Mouse (Mus musculus): Measurements from ENCODE around the gene Runx3. TPM values are rescaled to one million over a fixed set of nuclear protein-coding genes. Genes with fewer than 3 reads are reported as not detected.
"Not testable (repeated sequence)": the region's sequence is repeated elsewhere in the genome, so short reads cannot be mapped to it uniquely, and the experiment has no call there.

Gene Runx3
- polyA plus RNA-seq, 1 experiment from 2014 or later, result not detected

DNA sequence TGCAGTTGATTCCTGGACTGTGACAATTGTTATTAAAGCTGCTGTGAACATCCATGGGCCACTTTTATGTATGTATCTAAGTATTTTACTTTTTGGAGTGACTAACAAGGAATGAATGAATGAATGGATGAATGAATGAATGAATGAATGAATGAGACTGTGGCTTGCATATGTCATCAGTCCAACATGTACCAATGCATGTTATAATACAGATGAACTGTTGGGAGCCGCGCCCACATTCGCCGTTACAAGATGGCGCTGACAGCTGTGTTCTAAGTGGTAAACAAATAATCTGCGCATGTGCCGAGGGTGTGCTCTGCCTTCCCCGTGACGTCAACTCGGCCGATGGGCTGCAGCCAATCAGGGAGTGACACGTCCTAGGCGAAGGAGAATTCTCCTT, 63.8 kb downstream of the Runx3 start:
- WGBS, result over 99% methylated on average over 5 of the region's 13 CpGs
- not testable (repeated sequence) for ATAC-seq (ENCODE audit: low FRiP score, low TSS enrichment); H3K27ac ChIP-seq (ENCODE audit: low read depth, low read length); H3K36me3 ChIP-seq (ENCODE audit: control insufficient read depth, insufficient read depth, low read length); H3K4me3 ChIP-seq (ENCODE audit: low read length); H3K27me3 ChIP-seq (ENCODE audit: control insufficient read depth, insufficient read depth, low read length); H3K9ac ChIP-seq (ENCODE audit: low read depth, low read length); H3K4me1 ChIP-seq (ENCODE audit: control insufficient read depth, insufficient read depth, low read length); H3K9me3 ChIP-seq (ENCODE audit: control insufficient read depth, low read length); H3K4me2 ChIP-seq (replicated peaks; ENCODE audit: low read depth, low read length)

DNA sequence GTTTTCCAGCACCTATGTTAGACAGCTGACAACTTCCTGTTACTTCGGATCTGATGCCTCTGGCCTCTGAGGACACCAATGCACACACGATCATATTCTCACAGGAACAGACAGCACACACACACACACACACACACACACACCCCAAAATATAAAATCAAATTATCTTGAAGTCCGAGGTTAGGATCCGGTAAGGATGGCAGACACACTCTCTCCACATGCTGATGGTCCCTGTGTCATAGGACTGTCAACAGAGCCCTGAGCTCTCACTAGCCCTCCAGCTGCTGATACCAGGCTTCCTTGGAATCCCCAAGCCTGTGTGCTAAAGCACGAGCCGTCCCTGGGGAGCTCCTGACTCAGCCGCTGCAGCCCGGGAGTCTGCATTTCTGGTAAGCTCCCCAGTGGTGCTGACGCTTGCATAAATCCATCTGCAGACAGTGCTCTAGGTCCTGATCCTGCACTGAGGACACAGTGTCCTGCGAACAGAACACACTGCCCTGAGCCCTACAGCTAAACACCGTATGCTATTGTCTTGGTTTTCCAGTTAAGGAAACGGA, 69.1 kb downstream of the Runx3 start:
- Histone ChIP-seq H3K27ac (ENCODE audit: low read depth, low read length) (no peak overlapping the region), H3K36me3 (ENCODE audit: control insufficient read depth, insufficient read depth, low read length) (no peaks in the 10 kb centered on the region), H3K4me2 (replicated peaks; ENCODE audit: low read depth, low read length) (no peak overlapping the region), H3K4me1 (ENCODE audit: control insufficient read depth, insufficient read depth, low read length) (no peaks in the 10 kb centered on the region), H3K9me3 (ENCODE audit: control insufficient read depth, low read length) (no peaks in the 10 kb centered on the region), H3K4me3 (ENCODE audit: low read length) (no peak overlapping the region), H3K9ac (ENCODE audit: low read depth, low read length) (no peak overlapping the region), H3K27me3 (ENCODE audit: control insufficient read depth, insufficient read depth, low read length) (no peaks in the 10 kb centered on the region)
- 80% methylated on average over 12 of the region's 12 CpGs for WGBS
- no peak for ATAC-seq (ENCODE audit: low FRiP score, low TSS enrichment)

DNA sequence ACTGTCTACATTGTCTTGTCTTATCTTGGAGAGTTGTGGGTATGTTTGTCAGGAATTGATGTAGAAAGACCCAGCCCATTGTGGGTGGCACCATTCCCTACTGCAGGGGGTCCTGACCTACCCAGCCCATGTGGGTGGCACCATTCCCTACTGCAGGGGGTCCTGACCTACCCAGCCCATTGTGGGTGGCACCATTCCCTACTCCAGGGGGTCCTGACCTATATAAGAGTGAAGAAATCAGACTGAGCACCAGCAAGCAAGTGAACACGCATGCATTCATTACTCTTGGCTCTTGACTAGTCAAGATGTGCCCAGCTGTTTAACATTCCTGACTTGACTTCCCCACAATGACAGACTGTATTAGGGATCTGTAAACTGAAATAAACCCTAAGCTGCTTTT, 69.9 kb downstream of the Runx3 start:
- Histone ChIP-seq H3K4me2 (replicated peaks; ENCODE audit: low read depth, low read length) (no peak overlapping the region), H3K27ac (ENCODE audit: low read depth, low read length) (no peak overlapping the region), H3K9me3 (ENCODE audit: control insufficient read depth, low read length) (no peaks in the 10 kb centered on the region), H3K4me3 (ENCODE audit: low read length) (no peak overlapping the region), H3K27me3 (ENCODE audit: control insufficient read depth, insufficient read depth, low read length) (no peaks in the 10 kb centered on the region), H3K9ac (ENCODE audit: low read depth, low read length) (no peak overlapping the region), H3K4me1 (ENCODE audit: control insufficient read depth, insufficient read depth, low read length) (no peaks in the 10 kb centered on the region), H3K36me3 (ENCODE audit: control insufficient read depth, insufficient read depth, low read length) (no peaks in the 10 kb centered on the region)
- no peak for ATAC-seq (ENCODE audit: low FRiP score, low TSS enrichment)
- WGBS, result 100% methylated on average over 1 of the region's 1 CpGs

DNA sequence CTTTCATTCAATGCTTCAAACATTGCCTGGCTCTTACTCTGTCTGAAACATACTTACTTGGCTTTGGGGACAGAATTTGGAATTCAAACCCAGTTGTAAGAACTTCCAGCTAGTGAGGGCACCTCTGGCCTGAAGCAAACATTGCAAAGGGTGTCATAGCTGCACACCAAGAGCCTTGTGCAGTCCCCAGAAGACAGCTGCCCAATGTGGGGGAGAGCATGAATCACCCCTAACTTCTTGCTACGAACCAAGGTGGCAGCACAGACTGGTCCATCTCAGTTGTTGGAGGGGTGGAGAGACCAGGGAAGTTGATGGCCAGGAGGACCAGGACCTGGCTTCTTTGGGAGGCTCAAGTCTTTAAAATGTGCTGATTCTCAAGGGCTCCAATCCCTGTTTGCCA, 70.7 kb downstream of the Runx3 start:
- no peaks in the 10 kb centered on the region for H3K9me3 ChIP-seq (ENCODE audit: control insufficient read depth, low read length)
- H3K9ac ChIP-seq (ENCODE audit: low read depth, low read length), result no peak overlapping the region
- ATAC-seq (ENCODE audit: low FRiP score, low TSS enrichment), result no peak
- no peaks in the 10 kb centered on the region for H3K36me3 ChIP-seq (ENCODE audit: control insufficient read depth, insufficient read depth, low read length)
- no peak overlapping the region for H3K27ac ChIP-seq (ENCODE audit: low read depth, low read length)
- H3K27me3 ChIP-seq (ENCODE audit: control insufficient read depth, insufficient read depth, low read length), result no peaks in the 10 kb centered on the region
- H3K4me1 ChIP-seq (ENCODE audit: control insufficient read depth, insufficient read depth, low read length), result no peaks in the 10 kb centered on the region
- no peak overlapping the region for H3K4me3 ChIP-seq (ENCODE audit: low read length)
- WGBS, result 83% methylated on average over 1 of the region's 1 CpGs
- no peak overlapping the region for H3K4me2 ChIP-seq (replicated peaks; ENCODE audit: low read depth, low read length)

DNA sequence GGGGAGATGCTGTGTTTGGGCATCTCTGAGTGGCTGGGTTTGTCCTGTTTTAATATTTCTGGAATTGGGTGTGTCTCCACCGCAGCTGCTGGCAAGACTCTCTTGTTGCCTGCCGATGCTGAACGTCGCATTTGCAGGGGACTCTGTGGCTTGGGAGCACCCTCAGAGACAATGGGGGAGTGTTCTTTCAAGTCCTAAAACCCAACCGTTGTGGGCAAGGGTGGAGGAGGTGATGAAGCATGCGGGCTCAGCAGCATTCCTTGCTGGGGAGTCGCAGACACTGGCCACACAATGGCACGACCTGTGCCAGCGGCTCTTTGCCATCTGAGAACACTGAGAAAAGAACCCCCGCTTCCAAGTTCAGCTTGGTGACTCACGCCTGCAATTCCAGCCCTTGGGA, 71.2 kb downstream of the Runx3 start:
- no peak overlapping the region for H3K4me3 ChIP-seq (ENCODE audit: low read length)
- no peaks in the 10 kb centered on the region for H3K9me3 ChIP-seq (ENCODE audit: control insufficient read depth, low read length)
- no peaks in the 10 kb centered on the region for H3K36me3 ChIP-seq (ENCODE audit: control insufficient read depth, insufficient read depth, low read length)
- no peak overlapping the region for H3K27ac ChIP-seq (ENCODE audit: low read depth, low read length)
- WGBS, result 67% methylated on average over 11 of the region's 11 CpGs
- no peak overlapping the region for H3K4me2 ChIP-seq (replicated peaks; ENCODE audit: low read depth, low read length)
- no peaks in the 10 kb centered on the region for H3K4me1 ChIP-seq (ENCODE audit: control insufficient read depth, insufficient read depth, low read length)
- no peaks in the 10 kb centered on the region for H3K27me3 ChIP-seq (ENCODE audit: control insufficient read depth, insufficient read depth, low read length)
- ATAC-seq (ENCODE audit: low FRiP score, low TSS enrichment), result no peak
- H3K9ac ChIP-seq (ENCODE audit: low read depth, low read length), result no peak overlapping the region

DNA sequence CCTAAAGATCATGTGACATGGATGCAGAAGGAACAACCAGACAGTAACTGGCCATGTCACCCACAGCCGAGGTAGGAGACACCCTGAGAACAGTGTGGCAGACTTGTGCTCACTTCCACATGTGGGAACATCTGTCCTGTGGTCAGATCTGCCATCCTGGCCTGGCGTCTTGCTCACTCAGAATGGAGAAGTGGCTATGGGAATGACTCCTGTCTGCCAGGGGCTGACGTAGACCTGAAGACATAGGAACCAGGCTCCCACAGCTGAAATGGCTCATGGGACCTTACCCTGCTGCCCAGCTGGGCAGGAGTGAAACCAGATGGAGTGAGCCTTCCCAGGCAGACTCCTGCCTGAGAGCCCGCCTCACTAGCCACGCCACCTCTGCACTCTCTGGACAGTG, 72.4 kb downstream of the Runx3 start:
- H3K36me3 ChIP-seq (ENCODE audit: control insufficient read depth, insufficient read depth, low read length), result no peaks in the 10 kb centered on the region
- H3K4me2 ChIP-seq (replicated peaks; ENCODE audit: low read depth, low read length), result no peak overlapping the region
- H3K27ac ChIP-seq (ENCODE audit: low read depth, low read length), result no peak overlapping the region
- ATAC-seq (ENCODE audit: low FRiP score, low TSS enrichment), result no peak
- H3K27me3 ChIP-seq (ENCODE audit: control insufficient read depth, insufficient read depth, low read length), result no peaks in the 10 kb centered on the region
- H3K9me3 ChIP-seq (ENCODE audit: control insufficient read depth, low read length), result no peaks in the 10 kb centered on the region
- no peaks in the 10 kb centered on the region for H3K4me1 ChIP-seq (ENCODE audit: control insufficient read depth, insufficient read depth, low read length)
- no peak overlapping the region for H3K9ac ChIP-seq (ENCODE audit: low read depth, low read length)
- 74% methylated on average over 5 of the region's 5 CpGs for WGBS
- no peak overlapping the region for H3K4me3 ChIP-seq (ENCODE audit: low read length)

DNA sequence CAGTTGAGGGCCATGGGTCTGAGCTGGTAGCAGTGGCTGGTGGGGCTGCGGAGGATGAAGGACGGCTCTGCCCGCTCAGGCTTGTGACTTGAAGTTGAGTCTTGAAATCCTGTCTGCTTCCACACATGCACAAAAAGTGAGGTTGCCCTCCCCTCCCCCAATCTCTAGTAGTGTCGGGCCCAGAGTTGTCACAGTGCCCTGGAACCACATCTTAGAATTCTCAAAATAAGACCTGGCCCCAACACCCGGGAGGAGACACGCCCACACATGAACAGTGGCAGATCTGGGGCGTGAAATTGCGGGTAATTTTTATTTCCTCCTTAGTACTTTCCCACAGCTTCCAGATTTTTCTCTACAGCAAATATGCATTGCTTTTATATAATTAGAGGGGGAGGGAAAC, 77.4 kb downstream of the Runx3 start:
- H3K36me3 ChIP-seq (ENCODE audit: control insufficient read depth, insufficient read depth, low read length), result no peaks in the 10 kb centered on the region
- H3K4me3 ChIP-seq (ENCODE audit: low read length), result no peak overlapping the region
- H3K4me1 ChIP-seq (ENCODE audit: control insufficient read depth, insufficient read depth, low read length), result no peaks in the 10 kb centered on the region
- ATAC-seq (ENCODE audit: low FRiP score, low TSS enrichment), result no peak
- no peaks in the 10 kb centered on the region for H3K9me3 ChIP-seq (ENCODE audit: control insufficient read depth, low read length)
- H3K9ac ChIP-seq (ENCODE audit: low read depth, low read length), result no peak overlapping the region
- 73% methylated on average over 8 of the region's 8 CpGs for WGBS
- no peaks in the 10 kb centered on the region for H3K27me3 ChIP-seq (ENCODE audit: control insufficient read depth, insufficient read depth, low read length)
- H3K27ac ChIP-seq (ENCODE audit: low read depth, low read length), result no peak overlapping the region
- H3K4me2 ChIP-seq (replicated peaks; ENCODE audit: low read depth, low read length), result no peak overlapping the region

DNA sequence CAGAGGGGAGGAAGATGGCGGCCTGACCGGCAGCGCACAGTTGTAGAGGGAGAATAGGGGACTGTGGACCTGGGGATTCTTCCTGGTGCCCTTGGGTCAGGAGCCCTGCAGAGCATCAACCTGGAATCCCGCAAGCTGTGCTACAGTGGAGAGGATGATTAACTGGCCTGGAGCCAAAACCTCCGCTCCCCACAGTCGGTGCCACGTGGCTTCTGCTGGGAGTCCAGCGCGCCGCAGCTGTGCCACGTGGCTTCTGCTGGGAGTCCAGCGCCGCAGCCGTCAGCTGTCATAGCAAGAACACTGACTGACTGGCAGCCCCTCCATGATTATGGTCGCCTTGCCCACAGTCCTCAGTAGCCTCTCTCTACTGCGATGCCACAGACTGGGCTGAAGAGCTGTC, 81.3 kb downstream of the Runx3 start:
- ATAC-seq (ENCODE audit: low FRiP score, low TSS enrichment), result no peak
- no peak overlapping the region for H3K4me3 ChIP-seq (ENCODE audit: low read length)
- H3K36me3 ChIP-seq (ENCODE audit: control insufficient read depth, insufficient read depth, low read length), result no peaks in the 10 kb centered on the region
- no peaks in the 10 kb centered on the region for H3K9me3 ChIP-seq (ENCODE audit: control insufficient read depth, low read length)
- no peak overlapping the region for H3K9ac ChIP-seq (ENCODE audit: low read depth, low read length)
- H3K4me1 ChIP-seq (ENCODE audit: control insufficient read depth, insufficient read depth, low read length), result peaks cover 11% of the 10 kb centered on the region
- H3K4me2 ChIP-seq (replicated peaks; ENCODE audit: low read depth, low read length), result no peak overlapping the region
- peaks cover 22% of the 10 kb centered on the region for H3K27me3 ChIP-seq (ENCODE audit: control insufficient read depth, insufficient read depth, low read length)
- no peak overlapping the region for H3K27ac ChIP-seq (ENCODE audit: low read depth, low read length)
- 87% methylated on average over 16 of the region's 16 CpGs for WGBS

DNA sequence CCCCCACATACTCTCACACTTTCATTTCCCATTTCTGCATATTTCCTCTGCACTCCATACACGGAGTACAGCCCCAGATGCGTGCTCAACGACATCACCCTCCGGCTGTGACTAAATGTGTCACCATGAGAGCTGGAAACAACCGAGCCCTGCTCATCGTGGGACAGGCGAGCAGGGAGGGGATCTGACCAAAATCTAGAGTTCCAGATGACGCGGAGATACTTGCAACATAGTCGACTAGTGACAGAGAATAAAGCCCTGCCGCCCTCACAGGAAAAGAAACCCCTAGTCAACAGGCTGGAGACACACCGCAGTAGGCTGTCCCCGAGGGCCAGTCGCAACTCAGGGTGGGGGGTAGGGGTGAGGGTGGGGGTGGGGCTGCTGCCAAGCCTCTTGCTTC, 82.8 kb downstream of the Runx3 start:
- Histone ChIP-seq H3K9ac (ENCODE audit: low read depth, low read length) (no peak overlapping the region; the same call in 1 of the 2 replicates), H3K4me3 (ENCODE audit: low read length) (peak overlapping the region; percentile 35), H3K4me2 (replicated peaks; ENCODE audit: low read depth, low read length) (peak overlapping the region; percentile 58), H3K4me1 (ENCODE audit: control insufficient read depth, insufficient read depth, low read length) (peaks cover 11% of the 10 kb centered on the region), H3K27me3 (ENCODE audit: control insufficient read depth, insufficient read depth, low read length) (peaks cover 22% of the 10 kb centered on the region), H3K9me3 (ENCODE audit: control insufficient read depth, low read length) (no peaks in the 10 kb centered on the region), H3K36me3 (ENCODE audit: control insufficient read depth, insufficient read depth, low read length) (no peaks in the 10 kb centered on the region), H3K27ac (ENCODE audit: low read depth, low read length) (no peak overlapping the region)
- ATAC-seq (ENCODE audit: low FRiP score, low TSS enrichment), result no peak
- 6% methylated on average over 14 of the region's 14 CpGs for WGBS
